Mouse (Mus musculus): Measurements from ENCODE around the gene Zfhx3. TPM values are rescaled to one million over a fixed set of nuclear protein-coding genes. Genes with fewer than 3 reads are reported as not detected.

The Zfhx3 gene
- polyA plus RNA-seq, 1 experiment from 2014 or later: 19.8 TPM

DNA sequence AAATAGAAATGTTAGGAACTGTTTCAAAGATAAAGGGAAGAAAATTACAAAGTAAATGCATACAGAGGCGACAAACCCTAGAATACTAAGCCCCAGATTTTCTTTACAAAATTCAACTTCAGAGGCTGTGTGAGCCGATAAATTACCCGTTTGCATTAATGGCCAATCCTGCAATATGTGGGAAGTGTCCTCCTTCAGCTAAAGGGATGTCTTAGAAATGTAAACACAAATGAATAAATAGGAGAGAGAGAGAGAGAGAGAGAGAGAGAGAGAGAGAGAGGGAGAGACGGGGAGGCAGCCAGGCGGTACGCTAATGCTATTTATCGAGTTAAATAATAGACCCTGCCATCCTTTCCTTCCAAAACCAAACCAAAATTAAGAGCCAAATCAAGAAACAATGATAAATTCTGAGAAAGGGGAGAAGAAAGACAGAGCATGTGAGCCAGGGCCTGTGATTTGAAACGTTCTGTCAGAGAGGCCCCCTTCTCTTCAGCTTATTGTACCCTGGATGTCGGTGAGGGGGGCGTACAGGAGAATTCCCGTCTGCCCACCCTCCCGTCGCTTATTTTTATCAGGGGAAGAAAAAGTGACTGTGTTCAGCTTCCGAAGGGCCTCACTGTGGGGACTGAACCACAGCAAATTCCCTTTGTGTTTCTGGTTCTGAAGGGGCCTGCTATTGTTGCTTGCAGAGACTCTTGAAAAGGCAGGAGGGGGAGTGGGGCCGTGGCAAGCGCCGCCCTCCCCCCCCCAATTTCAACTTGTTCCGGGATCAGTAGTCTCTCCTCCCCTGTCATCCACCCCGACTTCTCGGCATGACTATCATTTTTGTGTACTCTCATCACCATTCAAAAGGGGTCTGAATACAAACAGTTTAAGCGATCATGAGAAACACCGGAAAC lies 303.8 kb downstream of the Zfhx3 start:
- Histone ChIP-seq H3K9me3 (ENCODE audit: low read depth, low read length) (no peaks in the 10 kb centered on the region), H3K4me1 (ENCODE audit: insufficient read depth) (peaks cover 15% of the 10 kb centered on the region), H3K9ac (no peak overlapping the region), H3K4me2 (peak overlapping the region; percentile 53), H3K36me3 (ENCODE audit: insufficient read depth) (no peaks in the 10 kb centered on the region), H3K4me3 (ENCODE audit: low read depth, low read length) (no peak overlapping the region), H3K27ac (ENCODE audit: low read depth) (peak overlapping the region; percentile 83), H3K27me3 (ENCODE audit: insufficient read depth, low read length) (no peaks in the 10 kb centered on the region)
- no peak for TF ChIP-seq CTCF (IDR thresholded peaks at IDR 0.05; ENCODE audit: low read depth)
- ATAC-seq (ENCODE audit: insufficient read depth) (peak; percentile 67), DNase-seq (peak; percentile 80)
- 19% methylated on average over 22 of the region's 22 CpGs for WGBS

- H3K27ac ChIP-seq (ENCODE audit: low read depth): peak overlapping the region; percentile 83
- no peak overlapping the region for H3K4me3 ChIP-seq (ENCODE audit: low read depth, low read length)
- H3K4me1 ChIP-seq (ENCODE audit: insufficient read depth): peaks cover 12% of the 10 kb centered on the region
- H3K9ac ChIP-seq: no peak overlapping the region
- no peaks in the 10 kb centered on the region for H3K9me3 ChIP-seq (ENCODE audit: low read depth, low read length)
- ATAC-seq (ENCODE audit: insufficient read depth): no peak
- WGBS: 50% methylated on average over 7 of the region's 7 CpGs
- no peaks in the 10 kb centered on the region for H3K27me3 ChIP-seq (ENCODE audit: insufficient read depth, low read length)
- no peak for TF ChIP-seq CTCF (IDR thresholded peaks at IDR 0.05; ENCODE audit: low read depth)
- DNase-seq: no peak
- H3K36me3 ChIP-seq (ENCODE audit: insufficient read depth): no peaks in the 10 kb centered on the region
- H3K4me2 ChIP-seq: peak overlapping the region; percentile 53
Measured at GRCm38 (mm10) chr8:108246934-108247417, 304.5 kb downstream of the Zfhx3 start.

DNA sequence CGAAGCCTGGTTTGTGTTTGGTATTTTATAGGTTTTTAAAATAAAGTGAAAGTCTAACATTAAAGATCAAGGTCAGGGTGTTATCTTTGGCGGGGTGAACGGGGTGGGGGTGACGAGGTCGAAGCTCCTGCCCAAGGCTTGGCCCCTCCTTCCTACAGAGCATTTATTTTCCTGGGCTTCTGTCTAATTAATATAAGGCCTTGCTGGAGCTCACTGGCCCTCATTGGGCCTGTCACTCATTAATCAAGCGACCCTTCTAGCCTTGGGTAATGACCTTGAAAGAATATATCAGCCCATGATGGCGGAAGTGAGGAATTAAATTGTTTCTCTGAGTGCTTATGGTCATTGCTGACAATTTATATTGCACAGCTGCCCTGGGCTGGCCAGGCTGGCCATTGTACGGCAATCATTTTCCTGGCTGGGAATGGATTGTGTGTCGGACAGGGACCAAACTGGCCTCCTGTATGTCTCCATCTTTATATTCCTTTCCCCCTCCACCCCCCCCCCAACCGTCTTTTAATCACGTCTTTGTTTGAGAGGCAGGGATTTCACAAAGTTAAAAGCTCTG lies 322.2 kb downstream of the Zfhx3 start:
- ATAC-seq (ENCODE audit: insufficient read depth) (no peak), DNase-seq (peak; percentile 17)
- Histone ChIP-seq H3K9ac (no peak overlapping the region), H3K4me1 (ENCODE audit: insufficient read depth) (no peaks in the 10 kb centered on the region; the same call in 1 of the 2 replicates), H3K27ac (ENCODE audit: low read depth) (no peak overlapping the region), H3K4me3 (ENCODE audit: low read depth, low read length) (no peak overlapping the region), H3K9me3 (ENCODE audit: low read depth, low read length) (no peaks in the 10 kb centered on the region), H3K36me3 (ENCODE audit: insufficient read depth) (no peaks in the 10 kb centered on the region), H3K27me3 (ENCODE audit: insufficient read depth, low read length) (no peaks in the 10 kb centered on the region), H3K4me2 (no peak overlapping the region)
- 48% methylated on average over 11 of the region's 11 CpGs for WGBS
- no peak for TF ChIP-seq CTCF (IDR thresholded peaks at IDR 0.05; ENCODE audit: low read depth)

DNA sequence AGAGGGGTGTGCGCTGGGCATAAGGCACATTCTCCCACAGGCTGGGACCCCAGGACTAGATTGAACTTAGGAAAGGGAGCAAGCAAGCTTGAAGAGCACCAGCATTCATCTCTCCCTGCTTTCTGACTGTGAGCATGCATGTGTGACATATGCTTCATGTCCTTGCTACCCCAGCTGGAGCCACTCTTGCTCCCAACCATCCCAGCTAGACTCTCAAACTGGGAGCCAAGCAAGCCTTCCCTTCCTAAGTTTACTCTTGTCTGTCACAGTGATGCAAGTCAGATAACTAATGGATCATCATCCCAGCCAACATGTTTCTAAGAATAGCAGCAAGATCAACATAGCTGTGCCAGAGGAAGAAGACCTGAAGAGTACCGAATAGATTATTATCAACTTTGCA lies 335.5 kb downstream of the Zfhx3 start:
- H3K27me3 ChIP-seq (ENCODE audit: insufficient read depth, low read length): no peaks in the 10 kb centered on the region
- H3K36me3 ChIP-seq (ENCODE audit: insufficient read depth): no peaks in the 10 kb centered on the region
- H3K9ac ChIP-seq: no peak overlapping the region
- no peaks in the 10 kb centered on the region for H3K9me3 ChIP-seq (ENCODE audit: low read depth, low read length)
- 67% methylated on average over 2 of the region's 2 CpGs for WGBS
- ATAC-seq (ENCODE audit: insufficient read depth) (no peak), DNase-seq (peak; percentile 55)
- H3K4me2 ChIP-seq: no peak overlapping the region
- H3K4me1 ChIP-seq (ENCODE audit: insufficient read depth): no peaks in the 10 kb centered on the region
- H3K4me3 ChIP-seq (ENCODE audit: low read depth, low read length): no peak overlapping the region
- no peak overlapping the region for H3K27ac ChIP-seq (ENCODE audit: low read depth)
- TF ChIP-seq CTCF (IDR thresholded peaks at IDR 0.05; ENCODE audit: low read depth): no peak

- no peak overlapping the region for H3K9ac ChIP-seq
- 51% methylated on average over 12 of the region's 12 CpGs for WGBS
- H3K27me3 ChIP-seq (ENCODE audit: insufficient read depth, low read length): no peaks in the 10 kb centered on the region
- H3K9me3 ChIP-seq (ENCODE audit: low read depth, low read length): no peaks in the 10 kb centered on the region
- ATAC-seq (ENCODE audit: insufficient read depth): no peak
- DNase-seq: peak; percentile 19
- H3K4me1 ChIP-seq (ENCODE audit: insufficient read depth): no peaks in the 10 kb centered on the region
- TF ChIP-seq CTCF (IDR thresholded peaks at IDR 0.05; ENCODE audit: low read depth): no peak
- no peak overlapping the region for H3K27ac ChIP-seq (ENCODE audit: low read depth)
- H3K4me3 ChIP-seq (ENCODE audit: low read depth, low read length): no peak overlapping the region
- H3K36me3 ChIP-seq (ENCODE audit: insufficient read depth): no peaks in the 10 kb centered on the region
- 0 out of 2 replicates have a peak overlapping the region, but pooled peaks have one; percentile 4 for H3K4me2 ChIP-seq
Measured at GRCm38 (mm10) chr8:108281981-108282380, 339.5 kb downstream of the Zfhx3 start.

- DNase-seq (no peak), ATAC-seq (ENCODE audit: insufficient read depth) (no peak)
- no peaks in the 10 kb centered on the region for H3K9me3 ChIP-seq (ENCODE audit: low read depth, low read length)
- H3K4me2 ChIP-seq: no peak overlapping the region
- no peak overlapping the region for H3K9ac ChIP-seq
- no peak overlapping the region for H3K27ac ChIP-seq (ENCODE audit: low read depth)
- TF ChIP-seq CTCF (IDR thresholded peaks at IDR 0.05; ENCODE audit: low read depth): no peak
- no peaks in the 10 kb centered on the region for H3K36me3 ChIP-seq (ENCODE audit: insufficient read depth)
- H3K4me3 ChIP-seq (ENCODE audit: low read depth, low read length): no peak overlapping the region
- no peaks in the 10 kb centered on the region for H3K4me1 ChIP-seq (ENCODE audit: insufficient read depth)
- WGBS: 68% methylated on average over 5 of the region's 5 CpGs
- H3K27me3 ChIP-seq (ENCODE audit: insufficient read depth, low read length): no peaks in the 10 kb centered on the region
Measured at GRCm38 (mm10) chr8:108286117-108286516, 343.7 kb downstream of the Zfhx3 start.

DNA sequence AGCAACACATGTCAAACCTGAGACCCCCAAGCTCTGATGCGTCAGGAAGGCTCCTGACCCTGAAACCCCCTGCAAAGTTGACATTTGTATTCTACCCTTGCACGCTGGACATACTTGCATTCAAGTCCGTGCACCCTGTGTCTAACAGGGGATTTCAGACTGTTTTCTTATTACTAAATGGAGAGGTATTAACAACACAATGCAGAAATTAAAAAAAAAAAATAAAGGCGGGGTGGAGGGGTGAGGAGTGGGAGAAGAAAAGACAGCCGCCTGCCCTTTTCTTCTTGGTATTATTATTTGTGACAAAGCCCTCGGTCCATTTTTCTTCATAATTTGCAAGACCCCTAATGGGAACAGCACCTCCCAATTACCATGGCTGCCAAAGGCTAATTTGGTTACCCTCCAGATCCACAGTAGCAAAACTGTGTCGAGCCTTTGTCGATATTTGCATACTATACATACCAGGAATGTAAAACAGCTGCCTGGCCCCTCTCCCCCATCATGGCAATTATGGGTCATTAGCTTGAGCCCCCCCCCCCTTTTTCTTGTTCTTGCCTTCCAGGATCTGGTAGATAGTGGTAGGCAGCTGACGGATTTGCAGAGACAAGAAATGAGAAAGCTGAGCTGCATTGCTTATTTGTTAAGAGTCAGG lies 358.6 kb downstream of the Zfhx3 start:
- no peaks in the 10 kb centered on the region for H3K36me3 ChIP-seq (ENCODE audit: insufficient read depth)
- 75% methylated on average over 9 of the region's 9 CpGs for WGBS
- H3K4me1 ChIP-seq (ENCODE audit: insufficient read depth): no peaks in the 10 kb centered on the region
- ATAC-seq (ENCODE audit: insufficient read depth) (no peak), DNase-seq (no peak)
- no peak overlapping the region for H3K9ac ChIP-seq
- no peak for TF ChIP-seq CTCF (IDR thresholded peaks at IDR 0.05; ENCODE audit: low read depth)
- no peak overlapping the region for H3K4me2 ChIP-seq
- H3K4me3 ChIP-seq (ENCODE audit: low read depth, low read length): no peak overlapping the region
- H3K9me3 ChIP-seq (ENCODE audit: low read depth, low read length): no peaks in the 10 kb centered on the region
- no peaks in the 10 kb centered on the region for H3K27me3 ChIP-seq (ENCODE audit: insufficient read depth, low read length)
- H3K27ac ChIP-seq (ENCODE audit: low read depth): no peak overlapping the region

Data from lung, embryonic 14.5 days (tissue).